Mouse (Mus musculus): ENCODE results near the gene Cpt1b. TPM values are rescaled to one million over a fixed set of nuclear protein-coding genes. Genes with fewer than 3 reads are reported as not detected.

Cpt1b gene
- polyA plus RNA-seq, 1 experiment, result 414 TPM

- Histone ChIP-seq H3K4me1 (ENCODE audit: control insufficient read depth, insufficient read depth, low read length) (peaks cover 13% of the 10 kb centered on the region), H3K27ac (ENCODE audit: control insufficient read depth, insufficient read depth, low read depth, low read length) (no peak overlapping the region), H3K36me3 (ENCODE audit: control insufficient read depth, insufficient read depth, low read length) (no peaks in the 10 kb centered on the region; the same call in 1 of the 2 replicates), H3K27me3 (ENCODE audit: control insufficient read depth, insufficient read depth, low read length) (no peaks in the 10 kb centered on the region), H3K4me3 (ENCODE audit: control insufficient read depth, low read depth, low read length) (peak overlapping the region; percentile 61; the same call in 1 of the 2 replicates)
- TF ChIP-seq POLR2A (IDR thresholded peaks at IDR 0.05; ENCODE audit: control insufficient read depth, low read depth, low read length), result no peak
- no peak for TF ChIP-seq CTCF (IDR thresholded peaks at IDR 0.05; ENCODE audit: control insufficient read depth, insufficient read depth, insufficient replicate concordance, low read depth, low read length)
These were observed 30.0 kb upstream of the Cpt1b start for GRCm38 (mm10) chr15:89455642-89456041.

- no peak overlapping the region for H3K27ac ChIP-seq (ENCODE audit: control insufficient read depth, insufficient read depth, low read depth, low read length)
- H3K4me1 ChIP-seq (ENCODE audit: control insufficient read depth, insufficient read depth, low read length), result peaks cover 13% of the 10 kb centered on the region
- no peaks in the 10 kb centered on the region; the same call in 1 of the 2 replicates for H3K36me3 ChIP-seq (ENCODE audit: control insufficient read depth, insufficient read depth, low read length)
- no peak for TF ChIP-seq POLR2A (IDR thresholded peaks at IDR 0.05; ENCODE audit: control insufficient read depth, low read depth, low read length)
- no peak for TF ChIP-seq CTCF (IDR thresholded peaks at IDR 0.05; ENCODE audit: control insufficient read depth, insufficient read depth, insufficient replicate concordance, low read depth, low read length)
- H3K4me3 ChIP-seq (ENCODE audit: control insufficient read depth, low read depth, low read length), result peak overlapping the region; percentile 61
- no peaks in the 10 kb centered on the region for H3K27me3 ChIP-seq (ENCODE audit: control insufficient read depth, insufficient read depth, low read length)
These were observed 29.2 kb upstream of the Cpt1b start for GRCm38 (mm10) chr15:89454857-89455256.

GRCm38 (mm10) chr15:89453865-89454478 lies 28.3 kb upstream of the Cpt1b start, which contains the start of gene Mapk8ip2:
Mapk8ip2 (plus strand) TSS chr15:89453913.
- H3K4me1 ChIP-seq (ENCODE audit: control insufficient read depth, insufficient read depth, low read length), result peaks cover 13% of the 10 kb centered on the region
- H3K36me3 ChIP-seq (ENCODE audit: control insufficient read depth, insufficient read depth, low read length), result no peaks in the 10 kb centered on the region; the same call in 1 of the 2 replicates
- TF ChIP-seq POLR2A (IDR thresholded peaks at IDR 0.05; ENCODE audit: control insufficient read depth, low read depth, low read length) (peak; percentile 51), CTCF (IDR thresholded peaks at IDR 0.05; ENCODE audit: control insufficient read depth, insufficient read depth, insufficient replicate concordance, low read depth, low read length) (no peak)
- H3K27ac ChIP-seq (ENCODE audit: control insufficient read depth, insufficient read depth, low read depth, low read length), result peak within 1 kb of the TSS; percentile 87
- H3K4me3 ChIP-seq (ENCODE audit: control insufficient read depth, low read depth, low read length), result peak within 1 kb of the TSS; percentile 92
- H3K27me3 ChIP-seq (ENCODE audit: control insufficient read depth, insufficient read depth, low read length), result no peaks in the 10 kb centered on the region

GRCm38 (mm10) chr15:89452906-89453864 lies 27.5 kb upstream of the Cpt1b start:
- no peak for TF ChIP-seq POLR2A (IDR thresholded peaks at IDR 0.05; ENCODE audit: control insufficient read depth, low read depth, low read length)
- no peak for TF ChIP-seq CTCF (IDR thresholded peaks at IDR 0.05; ENCODE audit: control insufficient read depth, insufficient read depth, insufficient replicate concordance, low read depth, low read length)
- Histone ChIP-seq H3K27ac (ENCODE audit: control insufficient read depth, insufficient read depth, low read depth, low read length) (no peak overlapping the region), H3K4me3 (ENCODE audit: control insufficient read depth, low read depth, low read length) (peak overlapping the region; percentile 92), H3K27me3 (ENCODE audit: control insufficient read depth, insufficient read depth, low read length) (no peaks in the 10 kb centered on the region), H3K36me3 (ENCODE audit: control insufficient read depth, insufficient read depth, low read length) (no peaks in the 10 kb centered on the region; the same call in 1 of the 2 replicates), H3K4me1 (ENCODE audit: control insufficient read depth, insufficient read depth, low read length) (peaks cover 13% of the 10 kb centered on the region)

GRCm38 (mm10) chr15:89442486-89443070 lies 16.9 kb upstream of the Cpt1b start:
- Histone ChIP-seq H3K4me3 (ENCODE audit: control insufficient read depth, low read depth, low read length) (peak overlapping the region; percentile 41), H3K27ac (ENCODE audit: control insufficient read depth, insufficient read depth, low read depth, low read length) (peak overlapping the region; percentile 66), H3K4me1 (ENCODE audit: control insufficient read depth, insufficient read depth, low read length) (no peaks in the 10 kb centered on the region), H3K36me3 (ENCODE audit: control insufficient read depth, insufficient read depth, low read length) (no peaks in the 10 kb centered on the region), H3K27me3 (ENCODE audit: control insufficient read depth, insufficient read depth, low read length) (no peaks in the 10 kb centered on the region)
- TF ChIP-seq CTCF (IDR thresholded peaks at IDR 0.05; ENCODE audit: control insufficient read depth, insufficient read depth, insufficient replicate concordance, low read depth, low read length), result no peak
- TF ChIP-seq POLR2A (IDR thresholded peaks at IDR 0.05; ENCODE audit: control insufficient read depth, low read depth, low read length), result no peak

- H3K27ac ChIP-seq (ENCODE audit: control insufficient read depth, insufficient read depth, low read depth, low read length), result no peak overlapping the region
- TF ChIP-seq CTCF (IDR thresholded peaks at IDR 0.05; ENCODE audit: control insufficient read depth, insufficient read depth, insufficient replicate concordance, low read depth, low read length) (no peak), POLR2A (IDR thresholded peaks at IDR 0.05; ENCODE audit: control insufficient read depth, low read depth, low read length) (no peak)
- no peak overlapping the region for H3K4me3 ChIP-seq (ENCODE audit: control insufficient read depth, low read depth, low read length)
- H3K4me1 ChIP-seq (ENCODE audit: control insufficient read depth, insufficient read depth, low read length), result peaks cover 2% of the 10 kb centered on the region; the same call in 1 of the 2 replicates
- no peaks in the 10 kb centered on the region for H3K27me3 ChIP-seq (ENCODE audit: control insufficient read depth, insufficient read depth, low read length)
- H3K36me3 ChIP-seq (ENCODE audit: control insufficient read depth, insufficient read depth, low read length), result no peaks in the 10 kb centered on the region
These were observed 10.2 kb upstream of the Cpt1b start for GRCm38 (mm10) chr15:89435878-89436277.

Measured in testis, adult 2 months (tissue).